Mouse (Mus musculus): ENCODE data around the gene Efcab12.
"Not testable (repeated sequence)": the region's sequence is repeated elsewhere in the genome, so short reads cannot be mapped to it uniquely, and the experiment has no call there.

Efcab12 gene

GRCm38 (mm10) chr6:115838161-115838597 lies at the start of gene Efcab12:
Efcab12 (minus strand) TSS chr6:115838412.
- peak; percentile 64 to 69 for DNase-seq (ENCODE audit: low spot score in 2 of 2)

- DNase-seq (ENCODE audit: low spot score in 2 of 2) = peak; percentile 42 to 56
Measured at GRCm38 (mm10) chr6:115886894-115887293, 48.7 kb upstream of the Efcab12 start.

- DNase-seq (ENCODE audit: low spot score in 2 of 2) = no peak
Measured at GRCm38 (mm10) chr6:115884018-115884417, 45.8 kb upstream of the Efcab12 start.

- DNase-seq (ENCODE audit: low spot score in 2 of 2) = no peak
Measured at GRCm38 (mm10) chr6:115880751-115881150, 42.5 kb upstream of the Efcab12 start.

- no peak for DNase-seq (ENCODE audit: low spot score in 2 of 2)
Measured at GRCm38 (mm10) chr6:115879736-115880135, 41.5 kb upstream of the Efcab12 start.

GRCm38 (mm10) chr6:115878694-115879093 lies 40.5 kb upstream of the Efcab12 start:
- no peak for DNase-seq (ENCODE audit: low spot score in 2 of 2)

GRCm38 (mm10) chr6:115877239-115877638 lies 39.0 kb upstream of the Efcab12 start:
- no peak for DNase-seq (ENCODE audit: low spot score in 2 of 2)

GRCm38 (mm10) chr6:115871318-115871717 lies 33.1 kb upstream of the Efcab12 start:
- DNase-seq (ENCODE audit: low spot score in 2 of 2) = not testable (repeated sequence)

- DNase-seq (ENCODE audit: low spot score in 2 of 2) = not testable (repeated sequence)
Measured at GRCm38 (mm10) chr6:115867157-115867556, 28.9 kb upstream of the Efcab12 start.

GRCm38 (mm10) chr6:115865246-115865645 lies 27.0 kb upstream of the Efcab12 start:
- DNase-seq (ENCODE audit: low spot score in 2 of 2) = no peak

- DNase-seq (ENCODE audit: low spot score in 2 of 2) = no peak
Measured at GRCm38 (mm10) chr6:115863340-115863841, 25.2 kb upstream of the Efcab12 start.

GRCm38 (mm10) chr6:115860027-115860556 lies 21.9 kb upstream of the Efcab12 start:
- no peak for DNase-seq (ENCODE audit: low spot score in 2 of 2)

GRCm38 (mm10) chr6:115859258-115859657 lies 21.0 kb upstream of the Efcab12 start:
- no peak for DNase-seq (ENCODE audit: low spot score in 2 of 2)

- no peak for DNase-seq (ENCODE audit: low spot score in 2 of 2)
Measured at GRCm38 (mm10) chr6:115856361-115856745, 18.1 kb upstream of the Efcab12 start.

GRCm38 (mm10) chr6:115855733-115856360 lies 17.6 kb upstream of the Efcab12 start:
- DNase-seq (ENCODE audit: low spot score in 2 of 2) = no peak

GRCm38 (mm10) chr6:115854432-115854831 lies 16.2 kb upstream of the Efcab12 start:
- DNase-seq (ENCODE audit: low spot score in 2 of 2) = peak in 1 of 2 experiments; percentile 33

GRCm38 (mm10) chr6:115853985-115854384 lies 15.8 kb upstream of the Efcab12 start:
- DNase-seq (ENCODE audit: low spot score in 2 of 2) = no peak

- peak; percentile 96 to 99 for DNase-seq (ENCODE audit: low spot score in 2 of 2)
Measured at GRCm38 (mm10) chr6:115853091-115853813, 15.0 kb upstream of the Efcab12 start, which contains the start of the genes Mbd4 and Ift122. Mbd4 (minus strand) TSS chr6:115853371. Ift122 (plus strand) TSS chr6:115853470.

- peak in 1 of 2 experiments; percentile 28 for DNase-seq (ENCODE audit: low spot score in 2 of 2)
Measured at GRCm38 (mm10) chr6:115852446-115853090, 14.4 kb upstream of the Efcab12 start.

GRCm38 (mm10) chr6:115848598-115849304 lies 10.5 kb upstream of the Efcab12 start:
- DNase-seq (ENCODE audit: low spot score in 2 of 2) = no peak

All from thymus, postnatal 10 days (tissue).